ENCODE assay signal across 29 mouse cellular contexts in genomic region chr17:85580221-85580620, GRCm38 (mm10). TPM values are rescaled to one million over a fixed set of nuclear protein-coding genes. Genes with fewer than 3 reads are reported as not detected.
DNase-seq lines count a peak whose midpoint lies in the region; ATAC-seq lines count a peak whose summit lies in the region.
"Had no signal": no experiment of that assay in that cellular context is flagged by ENCODE, and none has a peak within 500 bp of the region (broad histone marks: within the 10 kb centered on the region; RNA-seq: fewer than 3 reads in every experiment).

No protein-coding gene starts in this region.

- H3K27me3 ChIP-seq in heart, embryonic 12.5 days (replicated peaks), result peaks cover 28% of the 10 kb centered on the region
- H3K27me3 ChIP-seq in liver, embryonic 12.5 days (replicated peaks), result peaks cover 28% of the 10 kb centered on the region
- H3K27me3 ChIP-seq in liver, embryonic 11.5 days (replicated peaks; ENCODE audit: control insufficient read depth, insufficient read depth, low read length), result no peaks in the 10 kb centered on the region
- H3K27me3 ChIP-seq: hindbrain, embryonic 12.5 days; midbrain, embryonic 13.5 days had no signal

- peak; percentile 9 for DNase-seq in adrenal gland, adult 2 months
- no peak for DNase-seq in adrenal gland, postnatal 25 days
- DNase-seq in heart, adult 11 months, result peak; percentile 92
- no peak for DNase-seq in liver, embryonic 11.5 days (ENCODE audit: low spot score)
- DNase-seq in right cerebral cortex, adult 18-20 months, result no peak
- DNase-seq in gastrocnemius, postnatal 10 days, result no peak
- DNase-seq: cerebellum, adult 8-10 months; kidney, adult 18-20 months; kidney, postnatal 4 days; layer of hippocampus, adult 9-11 months; lung, embryonic 14.5 days; right cerebral cortex, postnatal 14 days; spleen, adult 18-20 months had no signal

- H3K36me3 ChIP-seq in heart, embryonic 12.5 days, result no peaks in the 10 kb centered on the region
- H3K36me3 ChIP-seq in liver, embryonic 12.5 days, result no peaks in the 10 kb centered on the region
- no peaks in the 10 kb centered on the region for H3K36me3 ChIP-seq in liver, embryonic 11.5 days (ENCODE audit: control insufficient read depth, insufficient read depth, low read length)
- H3K36me3 ChIP-seq: embryonic facial prominence, embryonic 10.5 days; heart, embryonic 15.5 days; hindbrain, embryonic 12.5 days; midbrain, embryonic 13.5 days had no signal

- 88% methylated on average over 6 of the region's 6 CpGs for WGBS in heart, embryonic 12.5 days
- 65% methylated on average over 6 of the region's 6 CpGs for WGBS in liver, embryonic 12.5 days (ENCODE audit: insufficient replicate concordance)
- 89% methylated on average over 6 of the region's 6 CpGs for WGBS in liver, embryonic 11.5 days

- ATAC-seq in heart, embryonic 12.5 days (ENCODE audit: insufficient number of reproducible peaks, low FRiP score), result no peak
- ATAC-seq in liver, embryonic 12.5 days, result 0 out of 2 replicates have a peak, but pooled peaks have one; percentile 42
- ATAC-seq in liver, embryonic 11.5 days (replicated peaks; ENCODE audit: low FRiP score), result no peak
- ATAC-seq: inflammation-experienced regulatory T-cells, adult 6 months; midbrain, embryonic 13.5 days had no signal

- 0 out of 2 replicates have a peak, but pooled peaks cover 6% of the 10 kb centered on the region for H3K4me1 ChIP-seq in heart, embryonic 12.5 days (replicated peaks)
- peaks cover 11% of the 10 kb centered on the region; the same call in 1 of the 2 replicates for H3K4me1 ChIP-seq in liver, embryonic 12.5 days
- no peaks in the 10 kb centered on the region for H3K4me1 ChIP-seq in liver, embryonic 11.5 days (replicated peaks; ENCODE audit: control insufficient read depth, insufficient read depth, low read length)
- H3K4me1 ChIP-seq: heart, embryonic 15.5 days; hindbrain, embryonic 12.5 days; megakaryocyte, embryonic 14.5 days had no signal

- no peak overlapping the region for H3K27ac ChIP-seq in heart, embryonic 12.5 days (ENCODE audit: poor library complexity, severe bottlenecking)
- H3K27ac ChIP-seq in liver, embryonic 12.5 days, result no peak overlapping the region
- H3K27ac ChIP-seq in liver, embryonic 11.5 days (ENCODE audit: low read depth, low read length), result no peak overlapping the region
- H3K27ac ChIP-seq: embryonic facial prominence, embryonic 10.5 days; heart, embryonic 15.5 days; hindbrain, embryonic 12.5 days; left cerebral cortex, adult 2 months; liver, embryonic 14.5 days; midbrain, embryonic 13.5 days had no signal

- no peak overlapping the region for H3K4me3 ChIP-seq in heart, embryonic 12.5 days
- H3K4me3 ChIP-seq in liver, embryonic 12.5 days, result no peak overlapping the region
- H3K4me3 ChIP-seq in liver, embryonic 11.5 days (ENCODE audit: low read depth, low read length), result no peak overlapping the region
- H3K4me3 ChIP-seq: embryonic facial prominence, embryonic 10.5 days; heart, embryonic 15.5 days; hindbrain, embryonic 12.5 days; left cerebral cortex, adult 2 months; megakaryocyte, embryonic 14.5 days; midbrain, embryonic 13.5 days had no signal

- no peak overlapping the region for H3K9ac ChIP-seq in heart, embryonic 12.5 days
- H3K9ac ChIP-seq in liver, embryonic 12.5 days, result no peak overlapping the region
- no peak overlapping the region for H3K9ac ChIP-seq in liver, embryonic 11.5 days (ENCODE audit: low read depth, low read length)
- H3K9ac ChIP-seq: heart, embryonic 15.5 days; hindbrain, embryonic 12.5 days; liver, embryonic 14.5 days; lung, embryonic 14.5 days; midbrain, embryonic 13.5 days had no signal

- no peaks in the 10 kb centered on the region for H3K9me3 ChIP-seq in heart, embryonic 12.5 days (replicated peaks)
- H3K9me3 ChIP-seq in liver, embryonic 12.5 days (replicated peaks), result no peaks in the 10 kb centered on the region
- no peaks in the 10 kb centered on the region for H3K9me3 ChIP-seq in liver, embryonic 11.5 days (ENCODE audit: control insufficient read depth, low read length)
- H3K9me3 ChIP-seq: embryonic facial prominence, embryonic 10.5 days; heart, embryonic 15.5 days; hindbrain, embryonic 12.5 days; megakaryocyte, embryonic 14.5 days; midbrain, embryonic 13.5 days had no signal

- no peak overlapping the region for H3K4me2 ChIP-seq in heart, embryonic 12.5 days
- no peak overlapping the region for H3K4me2 ChIP-seq in liver, embryonic 12.5 days
- no peak overlapping the region for H3K4me2 ChIP-seq in liver, embryonic 11.5 days
- H3K4me2 ChIP-seq: heart, embryonic 15.5 days; hindbrain, embryonic 12.5 days; lung, embryonic 14.5 days; midbrain, embryonic 13.5 days had no signal

RNA-seq across cellular contexts. Expression of gene Six3, which starts 33.2 kb away (rescaled TPM):
- total RNA-seq in adrenal gland, adult 2 months (2021), result not detected
- not detected in 2 replicates for polyA plus RNA-seq in adrenal gland, adult 2 months (2012; rRNA removed)
- not detected in 2 replicates for total RNA-seq in adrenal gland, postnatal 25 days (2021)
- not detected in 2 replicates for polyA plus RNA-seq in heart, embryonic 12.5 days (2016; fragmentation: Nextera tagmentation; extraction: Ambion mirVana)
- polyA plus RNA-seq in liver, embryonic 12.5 days (2016; fragmentation: Nextera tagmentation; extraction: Ambion mirVana), result not detected in 2 replicates
- polyA plus RNA-seq in liver, embryonic 11.5 days (2014; fragmentation: Nextera tagmentation; extraction: Ambion mirVana), result not detected in 2 replicates
- not detected for total RNA-seq in gastrocnemius, postnatal 10 days (2021)
- total RNA-seq: gastrocnemius, adult 18-20 months; gastrocnemius, postnatal 4 days; monocyte, adult 5-6 weeks; neutrophil, adult 5-6 weeks had no signal
- polyA plus RNA-seq: heart, embryonic 15.5 days; kidney, embryonic 16.5 days; limb, embryonic 11.5 days; lung, embryonic 14.5 days had no signal

Comparison
In these comparisons a context has a peak if more than half of its experiments do, and no peak if none do; other contexts are left out.
1. DNase-seq: peak in adrenal gland, adult 2 months (single experiment) and heart, adult 11 months (single experiment); none in adrenal gland, postnatal 25 days (single experiment), liver, embryonic 11.5 days (single experiment), right cerebral cortex, adult 18-20 months (single experiment) and gastrocnemius, postnatal 10 days (single experiment).